Mouse (Mus musculus): ENCODE measurements around the gene Mical2. TPM values are rescaled to one million over a fixed set of nuclear protein-coding genes. Genes with fewer than 3 reads are reported as not detected.

The Mical2 gene
- total and polyA plus RNA-seq, 3 experiments, result not detected

GRCm38 (mm10) chr7:112199343-112199742 is 26.3 kb upstream of the Mical2 start:
- H3K36me3 ChIP-seq (replicated peaks in 1 of 2; ENCODE audit: control insufficient read depth in 1 of 2, insufficient read depth in 1 of 2, low read length in 1 of 2), result no peaks in the 10 kb centered on the region
- no peak overlapping the region for H3K4me3 ChIP-seq (replicated peaks in 1 of 3; ENCODE audit: low read depth in 2 of 3, low read length in 2 of 3, poor library complexity in 1 of 3)
- TF ChIP-seq MAFK (IDR thresholded peaks at IDR 0.05; ENCODE audit: insufficient replicate concordance, low read length) (no peak), MAX (IDR thresholded peaks at IDR 0.05; ENCODE audit: low read length) (no peak), GABPA (IDR thresholded peaks at IDR 0.05; ENCODE audit: insufficient replicate concordance, low read depth, low read length) (no peak), ZMIZ1 (IDR thresholded peaks at IDR 0.05; ENCODE audit: low read depth, low read length) (no peak), SMC3 (IDR thresholded peaks at IDR 0.05; ENCODE audit: low read depth, low read length) (no peak), ZC3H11A (IDR thresholded peaks at IDR 0.05; ENCODE audit: low read depth, low read length) (no peak), TCF12 (IDR thresholded peaks at IDR 0.05; ENCODE audit: low read depth, low read length) (no peak), BHLHE40 (IDR thresholded peaks at IDR 0.05; ENCODE audit: low read depth, low read length) (no peak), UBTF (IDR thresholded peaks at IDR 0.05; ENCODE audit: low read depth, low read length) (no peak), ETS1 (conservative IDR thresholded peaks at IDR 0.05; ENCODE audit: low read depth, low read length) (no peak), ELF1 (IDR thresholded peaks at IDR 0.05; ENCODE audit: low read depth, low read length) (no peak), NELFE (IDR thresholded peaks at IDR 0.05; ENCODE audit: low read depth, low read length) (no peak), ZNF384 (IDR thresholded peaks at IDR 0.05; ENCODE audit: low read depth, low read length) (no peak), CHD1 (IDR thresholded peaks at IDR 0.05; ENCODE audit: low read depth, low read length) (no peak), MEF2A (IDR thresholded peaks at IDR 0.05; ENCODE audit: borderline replicate concordance, low read depth, low read length) (no peak)
- H3K79me2 ChIP-seq (replicated peaks; ENCODE audit: control insufficient read depth, extremely low read depth, insufficient read depth, poor library complexity, severe bottlenecking), result no peaks in the 10 kb centered on the region
- in situ Hi-C loops (cut with MboI; ENCODE audit: low pct_ligation_motif_present, low pct_unique_long_range_greater_than_20kb, low sequenced_read_pairs), result no loop called here
- H3K4me2 ChIP-seq (ENCODE audit: insufficient read depth, low read depth, poor library complexity, severe bottlenecking), result no peak overlapping the region
- DNase-seq (ENCODE audit: extremely low read depth), result no peak
- H3K4me1 ChIP-seq (ENCODE audit: control insufficient read depth in 1 of 2, insufficient read depth in 2 of 2), result peaks cover 4 to 12% of the 10 kb centered on the region in 2 experiments; a peak in 3 of 4 replicates
- no peak overlapping the region for H3K27ac ChIP-seq (ENCODE audit: insufficient read depth, low read depth)
- H3K9ac ChIP-seq (ENCODE audit: insufficient read depth, low read depth), result no peak overlapping the region
- peaks cover 17% of the 10 kb centered on the region for H3K27me3 ChIP-seq (replicated peaks)
- no peaks in the 10 kb centered on the region for H3K9me3 ChIP-seq (replicated peaks; ENCODE audit: low read length)
- dilution Hi-C loops (cut with MboI; ENCODE audit: extremely low pct_ligation_motif_present, extremely low pct_unique_long_range_greater_than_20kb, low sequenced_read_pairs), result no loop called here

- dilution Hi-C loops (cut with MboI; ENCODE audit: extremely low pct_ligation_motif_present, extremely low pct_unique_long_range_greater_than_20kb, low sequenced_read_pairs), result no loop called here
- no peak for DNase-seq (ENCODE audit: extremely low read depth)
These were observed 24.9 kb upstream of the Mical2 start for GRCm38 (mm10) chr7:112200761-112201160.

More at GRCm38 (mm10) chr7:112200761-112201160, 24.9 kb upstream of the Mical2 start:
- Histone ChIP-seq H3K9ac (ENCODE audit: insufficient read depth, low read depth) (no peak overlapping the region), H3K79me2 (replicated peaks; ENCODE audit: control insufficient read depth, extremely low read depth, insufficient read depth, poor library complexity, severe bottlenecking) (no peaks in the 10 kb centered on the region), H3K4me1 (ENCODE audit: control insufficient read depth in 1 of 2, insufficient read depth in 2 of 2) (peaks cover 5 to 19% of the 10 kb centered on the region in 2 experiments; a peak in 3 of 4 replicates), H3K9me3 (replicated peaks; ENCODE audit: low read length) (no peaks in the 10 kb centered on the region), H3K27ac (ENCODE audit: insufficient read depth, low read depth) (no peak overlapping the region), H3K4me3 (replicated peaks in 1 of 3; ENCODE audit: low read depth in 2 of 3, low read length in 2 of 3, poor library complexity in 1 of 3) (no peak overlapping the region), H3K4me2 (ENCODE audit: insufficient read depth, low read depth, poor library complexity, severe bottlenecking) (no peak overlapping the region), H3K27me3 (replicated peaks) (peaks cover 17% of the 10 kb centered on the region), H3K36me3 (replicated peaks in 1 of 2; ENCODE audit: control insufficient read depth in 1 of 2, insufficient read depth in 1 of 2, low read length in 1 of 2) (no peaks in the 10 kb centered on the region)
- in situ Hi-C loops (cut with MboI; ENCODE audit: low pct_ligation_motif_present, low pct_unique_long_range_greater_than_20kb, low sequenced_read_pairs), result no loop called here
- TF ChIP-seq UBTF (IDR thresholded peaks at IDR 0.05; ENCODE audit: low read depth, low read length) (no peak), ZMIZ1 (IDR thresholded peaks at IDR 0.05; ENCODE audit: low read depth, low read length) (no peak), MAX (IDR thresholded peaks at IDR 0.05; ENCODE audit: low read length) (no peak), RCOR1 (conservative IDR thresholded peaks at IDR 0.05; ENCODE audit: low read depth, low read length) (no peak)

All from CH12.LX (cell line).